Mouse (Mus musculus) common myeloid progenitor, adult 5-6 weeks (primary cell): Measurements from ENCODE around the gene Lrmda. TPM values are rescaled to one million over a fixed set of nuclear protein-coding genes. Genes with fewer than 3 reads are reported as not detected.

Experiments
- ATAC-seq: replicated peaks from 2 replicates; pipeline ENCODE4 v1.8.0; 2016; ENCODE audit warnings: low read depth, mild to moderate bottlenecking, moderate TSS enrichment, inconsistent platforms; ENCODE audit not compliant: poor library complexity, severe bottlenecking
- total RNA-seq: library from RNA; stranded (forward); fragments of 200-1000, 187-1606 nt; gene quantifications from 2 replicates; pipeline ENCODE4 v1.2.3, GENCODE M21; 2017

Gene Lrmda
- total RNA-seq, 1 experiment from 2014 or later: 13.2 TPM

DNA sequence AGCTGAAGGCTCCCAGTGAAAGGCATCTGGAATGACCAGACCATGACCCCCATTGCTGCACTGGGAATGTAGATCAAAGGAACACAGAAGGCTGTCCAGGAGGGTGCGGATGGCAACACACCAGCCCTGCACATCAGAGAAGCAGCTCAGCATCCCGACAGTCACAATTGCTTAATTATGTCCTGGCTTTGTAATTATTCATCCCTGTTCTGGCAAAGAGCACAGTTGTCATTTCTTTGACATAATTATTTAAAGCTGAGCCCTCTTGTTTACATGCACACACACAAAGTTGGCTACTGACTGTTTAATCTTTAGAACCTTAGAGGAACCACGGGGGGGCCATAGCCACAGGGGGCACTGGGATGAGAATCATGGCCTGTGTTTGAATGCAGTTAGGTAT is 580.7 kb downstream of the Lrmda start:
- no peak for ATAC-seq

GRCm38 (mm10) chr14:22602308-22602707 is 582.8 kb downstream of the Lrmda start:
- no peak for ATAC-seq

DNA sequence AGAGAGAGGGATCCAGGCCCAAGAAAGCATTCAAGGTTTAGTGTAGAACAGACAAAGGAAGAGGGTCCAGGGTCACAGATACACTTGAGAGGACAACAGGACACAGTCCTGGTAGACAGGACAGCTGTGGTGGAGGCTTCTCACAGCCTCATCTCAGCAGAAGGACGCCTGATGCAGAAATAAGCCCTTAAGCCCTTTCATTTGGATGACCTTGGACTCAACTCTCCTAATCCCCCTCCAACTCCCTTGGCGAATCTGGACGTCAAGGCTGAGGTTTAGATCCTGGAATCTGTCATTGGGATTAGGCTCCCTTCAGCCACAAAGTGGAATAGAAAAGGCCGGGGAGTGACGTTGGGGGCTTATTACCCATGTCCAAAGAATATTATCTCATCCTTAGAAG is 589.1 kb downstream of the Lrmda start:
- no peak for ATAC-seq

DNA sequence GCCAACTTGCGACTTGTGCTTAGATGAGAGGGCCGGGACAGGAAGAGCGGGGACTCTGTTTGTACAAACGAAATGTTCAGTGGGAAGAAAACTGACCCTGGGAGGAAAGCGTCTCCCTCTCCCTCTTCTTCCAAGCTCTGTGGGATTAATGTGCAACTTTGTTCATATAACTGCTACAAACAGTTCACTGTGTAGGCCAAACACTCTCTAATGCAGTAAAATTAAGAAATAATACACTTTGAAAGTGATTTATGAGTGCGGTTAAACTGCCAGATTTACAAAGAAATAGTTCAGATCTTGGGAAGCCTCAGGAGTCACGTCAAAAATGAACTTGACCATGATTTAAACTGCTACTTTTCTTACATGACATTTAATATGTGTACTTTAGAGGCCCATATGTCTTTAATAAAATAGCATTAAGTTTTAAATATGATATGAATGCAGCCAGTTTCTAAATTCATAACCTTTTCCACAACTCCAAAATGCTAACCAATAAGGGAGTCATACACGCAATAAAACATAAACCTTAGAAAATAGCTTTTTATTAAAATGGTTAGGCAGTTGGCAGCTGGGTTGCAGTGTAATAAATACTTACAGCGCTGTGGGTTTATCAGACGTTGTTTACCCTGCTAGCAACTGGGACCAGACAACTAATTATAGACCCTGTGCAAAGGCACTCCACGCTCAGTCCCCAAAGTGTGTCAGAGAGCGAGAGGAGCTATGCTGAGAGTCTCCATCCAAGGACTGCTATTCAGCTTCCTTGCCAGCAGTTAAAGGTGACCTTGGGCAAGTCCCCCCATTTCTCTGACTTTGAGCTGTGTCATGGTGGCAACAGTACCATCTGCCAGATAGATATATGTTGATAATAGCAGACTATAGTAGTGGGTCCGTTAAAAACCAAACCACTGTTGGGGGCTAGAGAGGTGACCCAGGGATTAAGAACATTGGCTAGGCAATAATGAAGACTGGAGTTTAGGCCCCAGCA is 590.0 kb downstream of the Lrmda start:
- no peak for ATAC-seq

- ATAC-seq: no peak
Observed at GRCm38 (mm10) chr14:22611011-22611410, 591.5 kb downstream of the Lrmda start.

DNA sequence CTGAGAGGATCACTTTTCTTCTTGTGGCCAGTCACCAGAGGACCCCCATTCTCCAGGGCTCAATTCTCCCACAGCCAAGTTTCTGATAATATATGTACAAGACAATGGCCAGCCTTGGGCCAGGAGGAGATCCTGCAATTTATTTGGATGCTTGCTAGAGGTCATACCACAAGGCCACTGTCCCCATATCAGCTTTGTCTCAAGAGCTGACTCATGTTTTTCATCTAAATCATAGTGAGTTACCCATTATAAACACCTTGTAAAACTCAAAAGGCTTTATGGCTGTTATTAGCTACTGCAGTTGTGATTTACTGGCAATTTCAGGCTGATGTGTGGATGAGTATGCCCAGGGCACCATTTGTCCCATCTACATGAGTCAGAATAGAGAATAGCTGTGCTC is 600.7 kb downstream of the Lrmda start:
- ATAC-seq: no peak

- no peak for ATAC-seq
Observed at GRCm38 (mm10) chr14:22621941-22622340, 602.4 kb downstream of the Lrmda start.

DNA sequence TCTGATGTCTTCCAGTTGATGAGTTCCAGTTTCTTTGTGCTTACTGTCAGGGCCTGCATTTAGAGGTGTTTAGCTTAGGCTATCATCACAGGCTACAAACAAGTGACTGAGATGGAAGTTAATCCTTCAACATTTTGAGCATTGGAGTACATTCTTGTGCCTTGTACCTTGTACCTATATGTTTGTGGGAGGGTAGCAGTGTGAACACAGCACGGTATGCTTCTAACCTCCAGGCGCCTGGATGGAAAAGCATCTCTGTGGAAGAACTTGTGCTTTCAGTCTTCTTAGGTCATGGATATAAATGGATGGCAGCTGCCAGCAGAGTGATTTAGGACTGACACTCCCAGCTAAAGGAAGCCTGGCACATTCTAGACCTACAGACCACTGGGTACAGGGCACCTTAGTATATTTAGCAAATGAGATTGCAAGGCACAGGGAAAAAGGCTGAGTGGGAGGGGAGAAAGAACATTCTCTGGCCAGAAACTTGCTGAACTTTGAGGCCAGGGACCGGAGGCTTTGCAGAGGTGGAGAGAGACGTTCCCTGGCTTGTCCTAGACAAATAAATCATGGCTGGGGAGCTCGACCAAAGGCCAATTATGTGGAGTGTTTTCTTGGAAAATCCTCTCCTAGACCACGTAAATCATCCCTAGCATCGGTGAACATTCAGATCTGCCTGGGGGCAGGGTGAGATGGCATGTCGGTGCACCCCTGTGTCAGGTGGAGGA is 607.8 kb downstream of the Lrmda start:
- ATAC-seq: no peak

DNA sequence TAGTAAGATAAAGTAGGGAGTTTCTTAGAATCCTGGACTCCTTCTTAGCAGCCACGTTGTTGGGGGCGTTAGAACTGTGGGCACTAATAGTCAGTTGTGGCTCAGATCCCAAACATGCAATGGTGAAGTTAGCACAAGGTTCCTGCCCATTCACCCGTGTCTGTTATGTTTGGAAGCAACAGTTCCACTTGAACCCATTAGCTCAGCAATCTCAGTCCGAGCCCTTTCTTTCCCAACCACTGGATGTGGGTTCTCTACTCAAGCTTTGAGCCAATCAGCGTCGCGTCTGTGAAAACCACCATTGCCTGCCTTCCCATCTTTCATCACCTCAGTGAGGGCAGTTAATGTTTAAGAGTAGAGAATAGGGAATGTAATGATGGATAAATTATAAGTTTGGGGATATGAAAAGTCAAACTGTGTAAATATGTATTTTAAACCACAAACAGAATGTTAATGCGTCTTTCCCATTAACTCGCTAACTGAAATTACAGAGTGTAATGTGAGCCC is 610.9 kb downstream of the Lrmda start:
- ATAC-seq: no peak

DNA sequence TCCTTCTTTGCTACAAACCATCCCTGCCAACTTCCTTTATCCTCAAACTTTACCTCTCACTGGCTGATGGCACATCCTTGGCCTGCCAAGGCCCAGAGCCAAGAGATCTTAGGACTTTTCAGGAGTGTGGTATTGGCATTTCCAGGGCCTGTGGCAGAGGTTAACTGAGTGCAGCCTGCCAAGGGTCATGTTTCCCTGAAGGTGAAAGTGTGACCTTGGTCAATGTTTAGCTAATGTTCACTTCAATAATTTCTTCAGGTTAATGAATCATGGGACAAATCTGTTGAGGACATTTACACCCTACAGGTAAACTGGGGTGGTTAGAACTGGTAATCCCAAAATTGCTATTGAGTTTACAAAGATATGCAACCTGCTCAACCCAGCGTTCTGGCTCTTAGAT is 614.1 kb downstream of the Lrmda start:
- no peak for ATAC-seq

DNA sequence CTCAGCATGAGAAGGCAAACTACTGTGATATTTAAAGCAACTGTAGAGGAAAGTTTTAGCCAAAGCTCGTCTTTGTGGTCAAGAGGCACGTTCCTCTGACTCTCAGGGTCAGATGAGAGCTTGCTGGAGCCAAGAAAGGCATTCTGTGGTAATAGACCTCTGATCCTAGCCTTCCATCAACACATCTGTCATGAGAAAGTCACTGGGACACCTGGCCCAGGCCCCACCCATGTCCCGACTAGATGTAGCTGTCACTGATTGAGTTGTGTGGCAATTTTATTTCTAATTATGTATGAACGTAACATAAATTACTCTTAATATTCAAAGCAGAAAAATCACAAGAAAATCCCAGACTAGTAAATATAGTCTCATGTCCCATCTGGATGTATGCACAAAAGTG is 624.0 kb downstream of the Lrmda start:
- ATAC-seq: no peak

GRCm38 (mm10) chr14:22647879-22648611 is 628.5 kb downstream of the Lrmda start:
- ATAC-seq: no peak

DNA sequence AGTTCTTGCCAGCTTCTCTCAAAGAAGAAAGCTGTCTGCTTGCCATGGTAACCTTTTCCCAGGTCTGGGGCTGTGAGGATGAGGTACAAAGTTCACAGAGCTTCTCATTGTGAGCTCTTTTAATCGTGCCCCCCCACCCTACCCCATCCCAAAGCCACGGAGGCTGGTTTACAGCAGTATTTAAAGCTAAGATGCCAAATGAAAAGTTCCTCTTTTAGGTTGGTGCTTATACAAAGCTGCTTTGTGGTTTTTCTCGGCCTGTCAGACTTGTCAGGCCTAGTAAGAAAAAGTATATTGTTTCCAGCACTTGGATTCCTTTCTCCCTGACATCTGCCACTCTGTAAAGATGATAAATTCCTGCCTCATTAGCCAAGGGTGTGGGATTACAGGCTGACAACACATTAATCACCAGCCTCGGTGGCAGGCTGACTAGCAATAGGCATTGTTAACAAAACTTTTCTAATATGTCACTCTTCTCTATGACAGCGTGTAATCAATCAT is 629.9 kb downstream of the Lrmda start:
- ATAC-seq: peak; percentile 65

- ATAC-seq: no peak
Observed at GRCm38 (mm10) chr14:22649985-22650984, 630.8 kb downstream of the Lrmda start.

DNA sequence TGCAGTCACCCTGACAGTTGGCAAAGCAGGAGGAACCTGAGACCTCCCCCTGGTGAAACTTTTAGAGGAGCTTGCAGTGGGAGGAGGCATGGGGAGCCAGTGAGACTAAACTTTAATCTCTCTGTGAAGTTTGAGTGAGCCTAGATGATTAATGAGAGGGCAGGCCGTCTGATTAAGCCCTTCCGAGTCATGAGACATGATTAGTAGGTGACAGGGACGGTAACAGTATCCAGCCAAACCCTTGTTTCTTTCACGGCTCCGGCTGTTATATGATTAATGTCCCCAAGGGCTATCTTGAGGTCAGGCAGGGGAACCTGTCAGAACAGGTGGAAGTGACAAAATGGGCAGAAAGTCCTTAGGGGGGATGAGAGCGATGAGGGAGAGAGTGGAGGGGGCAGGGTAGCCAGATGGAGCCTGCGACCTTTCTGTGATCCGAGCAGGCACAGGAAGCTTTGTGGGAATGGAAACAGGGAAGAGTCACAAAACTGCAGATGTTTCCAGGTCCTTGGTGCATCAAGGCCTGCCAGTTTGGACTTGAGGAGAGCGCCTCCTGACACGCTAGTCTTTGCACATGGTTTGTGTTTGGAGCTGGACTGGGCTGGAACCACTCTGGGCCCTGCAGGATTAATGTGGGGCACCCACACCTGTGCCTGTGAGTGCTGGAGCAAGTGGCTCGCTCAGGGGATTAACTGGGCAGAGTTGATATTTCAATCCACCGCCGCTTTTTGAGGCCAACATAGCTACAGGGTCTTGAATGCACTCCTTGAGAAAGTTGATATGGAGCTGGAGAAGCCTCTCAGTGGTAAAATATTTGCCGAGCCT is 631.8 kb downstream of the Lrmda start:
- ATAC-seq: no peak

- ATAC-seq: no peak
Observed at GRCm38 (mm10) chr14:22662496-22662895, 643.0 kb downstream of the Lrmda start.

DNA sequence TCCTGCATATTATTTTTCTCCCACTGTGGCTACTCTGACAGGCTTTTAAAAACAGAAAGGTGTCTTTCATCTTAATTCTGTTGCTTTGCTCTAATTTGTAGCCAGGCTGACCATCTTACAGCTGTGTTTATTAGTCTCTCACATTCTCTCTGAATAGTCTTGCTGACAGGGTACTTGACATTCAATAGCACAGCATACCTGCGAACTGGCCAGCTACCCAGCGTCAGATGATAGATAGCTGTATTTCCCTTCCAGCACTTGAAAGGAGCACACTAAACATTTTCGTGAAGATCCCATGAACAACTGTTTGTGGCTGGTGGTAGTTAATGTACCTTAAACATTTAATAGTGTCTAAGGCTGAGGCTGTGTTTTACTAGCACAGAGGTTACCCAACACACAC is 646.9 kb downstream of the Lrmda start:
- no peak for ATAC-seq

GRCm38 (mm10) chr14:22668302-22668701 is 648.8 kb downstream of the Lrmda start:
- ATAC-seq: no peak
